Mouse (Mus musculus) retina, postnatal 1 day (tissue): ENCODE measurements at regions not wholly inside any gene's neighbourhood (a gene's known extent, or its start where the extent isn't known, plus 50 kb on each side); places are given as distances from the start of the nearest gene placed in this dataset.

Experiments used
- DNase-seq: peaks from one replicate; pipeline ENCODE4 v3.0.0-alpha.2; 2012

DNA sequence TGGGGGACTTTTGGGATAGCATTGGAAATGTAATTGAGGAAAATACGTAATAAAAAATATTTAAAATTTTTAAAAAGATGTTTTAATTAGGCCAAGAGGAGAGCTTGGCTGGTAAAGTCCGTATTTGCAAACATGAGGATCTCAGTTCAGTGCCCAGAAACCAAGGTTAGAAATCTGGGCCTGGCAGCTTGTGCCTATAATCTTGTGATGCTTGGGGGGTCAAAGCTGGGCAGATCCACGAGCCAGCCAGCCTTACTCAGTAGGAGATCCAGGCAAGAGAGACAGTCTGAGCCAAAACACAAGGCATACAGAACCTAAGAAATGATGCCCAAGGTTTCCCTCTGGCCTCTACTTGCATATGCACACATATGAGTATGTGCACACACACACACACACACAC is 54.1 kb upstream of the Cxadr start:
- DNase-seq, result no peak

GRCm38 (mm10) chr16:78242678-78243077 is 58.6 kb upstream of the Cxadr start:
- no peak for DNase-seq

DNA sequence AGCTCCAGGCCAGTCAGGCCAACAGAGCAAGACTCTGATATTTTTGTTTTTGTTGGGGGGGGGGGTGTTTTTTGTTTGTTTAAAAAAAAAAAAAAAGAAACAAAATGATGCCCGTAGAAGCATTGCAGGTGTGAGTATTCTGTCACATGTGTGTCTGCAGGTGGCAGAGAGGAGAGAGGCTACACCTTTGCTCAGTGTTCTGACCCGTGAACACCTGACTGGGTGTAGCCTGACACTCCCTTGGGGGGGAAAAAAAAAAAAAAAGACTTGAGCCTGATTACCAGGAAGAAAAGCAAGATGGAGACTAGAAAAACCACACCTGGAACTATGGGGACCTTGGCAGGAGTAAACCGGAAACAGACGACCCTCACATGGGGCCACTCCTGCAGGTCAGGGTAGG is 61.1 kb upstream of the Cxadr start:
- DNase-seq, result no peak

DNA sequence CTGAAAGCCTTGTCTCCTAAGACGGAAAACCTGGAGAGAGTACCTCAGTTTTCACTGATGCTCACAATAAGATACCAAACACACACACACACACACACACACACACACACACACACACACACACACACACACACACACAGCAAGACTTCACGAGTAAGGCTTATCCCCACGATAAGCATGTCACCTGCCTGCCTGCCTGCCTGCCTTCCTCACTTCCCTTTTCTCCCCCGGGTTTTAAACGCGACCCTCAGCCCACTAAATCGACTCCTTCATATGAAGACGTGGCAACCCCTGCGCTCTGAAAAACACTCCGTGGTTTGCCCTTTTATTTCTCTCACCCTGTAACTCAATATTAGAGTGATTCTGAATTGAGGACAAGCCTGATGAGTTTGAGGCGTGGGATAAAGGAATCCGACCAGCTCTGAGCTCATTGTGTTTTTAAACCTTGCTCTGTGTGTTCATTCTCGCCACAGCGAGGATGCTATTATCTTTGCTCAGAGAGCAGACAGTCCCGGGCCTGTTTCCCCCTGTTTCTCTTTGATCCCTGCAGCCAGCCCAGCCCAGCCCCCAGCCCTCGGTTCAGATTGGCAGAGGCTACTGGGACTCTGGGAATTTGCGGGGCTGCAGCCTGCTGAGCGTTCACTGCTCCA is 63.1 kb upstream of the Cxadr start:
- peak; percentile 84 for DNase-seq

DNA sequence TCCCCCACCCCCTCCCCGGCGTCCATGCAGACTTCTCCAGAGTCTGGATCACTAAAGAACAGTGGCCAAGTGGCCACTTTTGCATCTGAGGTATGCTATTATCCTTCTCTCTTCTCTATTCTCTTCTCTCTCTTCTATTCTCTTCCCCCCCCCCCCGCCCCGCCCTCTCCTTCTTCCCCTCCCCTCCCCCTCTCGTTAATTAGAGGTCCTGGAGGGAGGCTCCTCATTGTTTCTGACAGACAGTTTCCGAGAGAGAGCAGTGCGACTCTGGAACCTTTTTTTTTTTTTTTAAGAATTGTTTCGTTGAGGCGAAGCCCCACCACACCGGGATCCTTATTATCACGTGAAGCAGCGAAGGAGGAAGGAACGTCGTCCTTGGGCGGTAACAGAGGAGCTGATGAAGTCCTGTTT is 63.6 kb upstream of the Cxadr start:
- DNase-seq, result peak; percentile 84

GRCm38 (mm10) chr16:78236746-78237640 is 64.3 kb upstream of the Cxadr start:
- peak; percentile 70 for DNase-seq

DNA sequence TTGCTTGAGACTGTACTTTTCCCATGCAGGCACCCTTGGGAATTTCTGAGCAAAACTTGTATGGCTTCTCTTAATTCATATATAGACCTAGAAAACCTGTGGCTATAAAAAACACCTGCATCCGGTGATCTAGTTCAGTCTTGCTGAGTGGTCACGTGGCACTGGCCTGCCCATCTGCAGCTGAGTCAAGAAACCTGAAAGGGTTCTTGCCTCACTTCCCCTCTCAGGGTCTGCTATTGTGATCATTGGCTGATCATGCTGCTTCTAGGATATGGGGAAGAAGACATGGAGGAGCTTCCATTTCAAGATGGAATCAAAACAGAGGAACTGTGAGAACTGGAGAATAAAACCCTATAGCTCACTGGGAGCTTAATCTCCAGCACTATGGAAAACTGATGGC is 69.1 kb upstream of the Cxadr start:
- DNase-seq, result no peak

GRCm38 (mm10) chr16:78229013-78229412 is 72.3 kb upstream of the Cxadr start:
- no peak for DNase-seq

DNA sequence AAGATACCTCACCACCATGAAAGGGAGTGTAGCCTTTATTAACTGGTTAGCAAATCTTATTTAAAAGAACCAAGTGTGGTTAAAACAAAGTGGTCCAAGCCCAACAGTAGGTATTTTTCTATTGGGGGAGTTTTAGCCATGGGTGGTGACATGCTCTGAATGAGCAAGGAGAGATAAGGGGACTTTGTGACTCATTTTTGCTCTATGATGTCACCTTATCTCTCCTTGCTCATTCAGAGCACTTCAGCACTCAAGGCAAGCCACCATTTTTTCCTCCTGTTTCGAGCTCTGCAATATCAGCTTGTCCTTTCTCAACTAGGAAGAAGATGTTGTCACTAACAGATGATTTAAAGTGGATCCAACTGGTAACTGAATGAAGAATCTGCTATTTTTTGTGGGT is 78.9 kb upstream of the Cxadr start:
- DNase-seq, result no peak

GRCm38 (mm10) chr16:78221781-78222180 is 79.5 kb upstream of the Cxadr start:
- DNase-seq, result no peak

DNA sequence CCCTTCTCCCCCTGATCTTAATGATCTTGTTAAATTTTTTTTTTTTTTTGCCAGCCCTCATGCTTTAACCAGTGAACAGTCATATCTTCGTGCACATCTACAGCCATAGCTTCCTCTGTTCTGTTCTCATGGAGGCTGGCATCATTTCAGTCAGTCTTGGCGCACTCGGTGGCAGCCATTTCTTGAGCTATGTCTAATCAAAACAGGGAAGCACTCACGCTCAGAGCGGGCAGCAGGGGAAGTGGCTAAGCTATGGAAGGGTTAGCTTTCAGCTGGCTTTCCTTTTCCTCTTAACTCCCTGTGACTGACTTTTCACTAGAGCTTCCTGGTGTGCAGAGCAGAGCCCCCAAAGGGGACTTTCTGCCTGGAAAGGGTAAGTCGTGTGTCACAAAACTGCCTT is 83.7 kb upstream of the Cxadr start:
- peak; percentile 10 for DNase-seq

GRCm38 (mm10) chr16:78216752-78217351 is 84.4 kb upstream of the Cxadr start:
- peak; percentile 51 for DNase-seq

GRCm38 (mm10) chr16:78211687-78212086 is 89.6 kb upstream of the Cxadr start:
- no peak for DNase-seq

DNA sequence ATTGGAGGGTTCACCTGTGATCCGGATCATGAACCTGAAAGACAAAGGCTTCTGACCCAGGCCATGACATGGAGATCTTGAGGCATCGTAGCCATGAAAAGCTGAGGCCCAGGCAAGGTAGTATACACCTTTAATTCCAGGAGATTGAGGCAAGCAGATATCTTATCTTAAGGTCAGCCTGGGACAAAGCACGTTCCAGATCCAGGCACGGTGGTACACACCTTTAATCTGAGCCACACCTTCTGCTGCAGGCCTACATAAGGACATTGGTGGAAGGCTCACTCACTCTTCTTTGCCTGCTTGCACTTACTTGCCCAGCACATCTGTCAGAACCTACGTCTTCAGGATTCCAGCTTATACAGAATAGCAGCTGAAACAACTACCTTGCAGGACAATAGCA is 93.0 kb upstream of the Cxadr start:
- DNase-seq, result no peak

- no peak for DNase-seq
Observed at GRCm38 (mm10) chr16:78204332-78204731, 97.0 kb upstream of the Cxadr start.

- no peak for DNase-seq
Observed at GRCm38 (mm10) chr16:78200044-78200830, 101.1 kb upstream of the Cxadr start.

- no peak for DNase-seq
Observed at GRCm38 (mm10) chr16:78199252-78199651, 102.0 kb upstream of the Cxadr start.

GRCm38 (mm10) chr16:78198642-78199121 is 102.6 kb upstream of the Cxadr start:
- DNase-seq, result peak; percentile 78

DNA sequence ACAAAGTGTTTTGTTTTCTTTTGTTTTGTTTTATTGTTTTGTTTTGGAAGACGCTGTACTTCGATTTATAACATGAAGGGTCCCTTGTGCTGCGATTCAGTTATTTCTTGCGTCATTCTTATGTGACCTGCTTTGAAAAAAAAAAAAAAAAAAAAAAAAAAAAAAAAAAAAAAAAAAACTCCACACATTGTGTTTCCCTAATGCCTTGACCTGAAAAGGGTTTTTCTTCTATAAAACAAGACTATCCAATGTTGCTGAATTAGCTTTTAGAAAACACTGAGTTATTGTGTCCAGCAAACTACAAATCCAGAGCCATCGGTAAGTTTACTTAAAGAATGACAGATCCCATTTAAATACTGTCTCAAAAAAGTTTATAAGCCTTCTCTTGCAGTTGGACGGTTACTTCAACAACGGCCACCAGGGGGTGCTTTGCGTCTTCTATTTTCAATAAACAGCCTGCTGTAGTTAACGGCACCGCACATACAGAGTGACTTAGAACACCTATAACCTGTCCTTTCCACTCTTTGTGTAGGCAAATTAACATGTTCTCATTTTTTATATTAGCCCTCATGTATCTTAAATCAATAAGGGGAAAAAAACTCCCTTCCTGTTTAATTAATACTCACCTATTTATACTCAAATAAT is 103.9 kb upstream of the Cxadr start:
- peak; percentile 87 for DNase-seq

- DNase-seq, result peak; percentile 41
Observed at GRCm38 (mm10) chr16:78170627-78171605, 130.4 kb upstream of the Cxadr start.

GRCm38 (mm10) chr16:78156876-78157232 is 144.4 kb upstream of the Cxadr start:
- no peak for DNase-seq
